ENCODE assay signal across 8 mouse cellular contexts in the genomic region with DNA sequence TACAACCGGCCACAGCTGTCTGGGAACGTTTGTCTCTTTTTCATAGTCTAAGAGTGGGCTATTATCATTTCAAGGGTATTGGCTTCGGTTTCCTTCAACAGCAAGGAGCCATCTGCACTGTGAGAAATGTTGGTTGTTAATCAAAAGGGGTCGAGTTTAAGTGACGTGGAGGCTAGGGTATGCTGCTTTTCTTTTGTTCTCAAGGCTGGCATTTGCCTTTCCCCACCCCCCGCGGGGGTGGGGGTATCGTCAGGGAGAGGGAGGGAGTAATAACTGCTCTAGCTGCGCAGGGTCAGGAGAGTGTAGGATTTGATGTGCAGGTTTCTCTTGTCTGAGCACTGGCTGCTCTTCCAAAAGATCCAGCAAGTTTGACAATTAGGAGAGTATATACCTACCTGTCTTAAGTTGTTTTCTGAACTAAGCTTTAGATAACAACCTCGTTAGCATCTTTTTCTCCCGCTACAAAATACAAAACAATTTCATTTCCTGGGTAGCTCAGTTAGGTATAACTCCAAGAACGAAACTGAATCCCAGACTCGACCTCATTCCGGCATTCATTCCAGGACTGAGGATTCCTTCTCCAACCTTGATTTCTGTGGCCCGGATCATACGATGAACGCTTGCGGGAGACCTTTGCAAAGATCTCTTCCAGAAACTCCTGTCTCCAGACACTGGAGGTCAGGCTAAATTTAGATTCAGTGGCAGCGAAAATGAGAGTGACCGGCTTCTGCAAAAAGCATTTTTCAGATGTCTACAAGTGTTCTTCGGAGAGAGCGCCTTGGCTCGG. TPM values are rescaled to one million over a fixed set of nuclear protein-coding genes. Genes with fewer than 3 reads are reported as not detected.
A peak's percentile ranks its signal among the peaks of the same experiment; 100 is the strongest.
DNase-seq lines count a peak whose midpoint lies in the region; ATAC-seq lines count a peak whose summit lies in the region.

No protein-coding gene starts in this region.

- H3K4me3 ChIP-seq in heart, embryonic 12.5 days = peak overlapping the region; percentile 78
- peak overlapping the region; percentile 71 for H3K4me3 ChIP-seq in midbrain, embryonic 13.5 days (replicated peaks)

- no peak for DNase-seq in heart, adult 8-10 months (ENCODE audit: low spot score)
- peak; percentile 92 for DNase-seq in Muller cell, postnatal 12 days (ENCODE audit: inconsistent ontology term)
- peak; percentile 51 to 54 for DNase-seq in cerebellum, postnatal 14 days
- peak; percentile 13 to 17 for DNase-seq in frontal cortex, postnatal 36 days (ENCODE audit: low spot score in 2 of 2)
- DNase-seq in layer of hippocampus, postnatal 10 days (ENCODE audit: low spot score in 2 of 2) = peak; percentile 34 to 37
- DNase-seq in testis, postnatal 14 days (ENCODE audit: low spot score) = peak; percentile 26

- peaks cover 13% of the 10 kb centered on the region for H3K4me1 ChIP-seq in heart, embryonic 12.5 days (replicated peaks)
- H3K4me1 ChIP-seq in midbrain, embryonic 13.5 days (replicated peaks) = peaks cover 19% of the 10 kb centered on the region

- no peaks in the 10 kb centered on the region for H3K36me3 ChIP-seq in heart, embryonic 12.5 days
- H3K36me3 ChIP-seq in midbrain, embryonic 13.5 days = no peaks in the 10 kb centered on the region

- peak overlapping the region; percentile 70 for H3K4me2 ChIP-seq in heart, embryonic 12.5 days
- peak overlapping the region; percentile 72 for H3K4me2 ChIP-seq in midbrain, embryonic 13.5 days (replicated peaks)

- WGBS in heart, embryonic 12.5 days = under 1% methylated on average over 23 of the region's 23 CpGs
- under 1% methylated on average over 23 of the region's 23 CpGs for WGBS in midbrain, embryonic 13.5 days

- H3K9me3 ChIP-seq in heart, embryonic 12.5 days (replicated peaks) = no peaks in the 10 kb centered on the region
- H3K9me3 ChIP-seq in midbrain, embryonic 13.5 days = no peaks in the 10 kb centered on the region

- H3K9ac ChIP-seq in heart, embryonic 12.5 days = peak overlapping the region; percentile 76
- peak overlapping the region; percentile 70 for H3K9ac ChIP-seq in midbrain, embryonic 13.5 days (replicated peaks)

- peak; percentile 39; the same call in 1 of the 2 replicates for ATAC-seq in heart, embryonic 12.5 days (ENCODE audit: insufficient number of reproducible peaks, low FRiP score)
- ATAC-seq in midbrain, embryonic 13.5 days = peak; percentile 41

- H3K27me3 ChIP-seq in heart, embryonic 12.5 days (replicated peaks) = no peaks in the 10 kb centered on the region
- H3K27me3 ChIP-seq in midbrain, embryonic 13.5 days = no peaks in the 10 kb centered on the region

- peak overlapping the region; percentile 89 for H3K27ac ChIP-seq in heart, embryonic 12.5 days (ENCODE audit: poor library complexity, severe bottlenecking)
- H3K27ac ChIP-seq in midbrain, embryonic 13.5 days = peak overlapping the region; percentile 94

RNA-seq across cellular contexts. Expression of a gene that starts 0.7 kb away (rescaled TPM):
- polyA plus RNA-seq in heart, embryonic 12.5 days (2016; fragmentation: Nextera tagmentation; extraction: Ambion mirVana) = 37.7 and 40.1 TPM in 2 replicates
- 100 to 1,000 TPM; 207 to 255 (median 235) TPM for total RNA-seq in heart, adult 8-10 months (2022)
- total RNA-seq in layer of hippocampus, postnatal 10 days (2021) = 10 to 100 TPM; 27.9 to 29.5 TPM
- 29.4 and 31.6 TPM in 2 replicates for polyA plus RNA-seq in midbrain, embryonic 13.5 days (2015; fragmentation: Nextera tagmentation; extraction: Ambion mirVana)

RNA-seq across cellular contexts. Expression of a gene that starts 31.5 kb away (rescaled TPM):
- polyA plus RNA-seq in heart, embryonic 12.5 days (2016; fragmentation: Nextera tagmentation; extraction: Ambion mirVana) = 45.3 and 46.4 TPM in 2 replicates
- 10 to 100 TPM; 18.3 to 25.8 (median 22.7) TPM for total RNA-seq in heart, adult 8-10 months (2022)
- total RNA-seq in layer of hippocampus, postnatal 10 days (2021) = 10 to 100 TPM; 24.3 to 25.3 TPM
- polyA plus RNA-seq in midbrain, embryonic 13.5 days (2015; fragmentation: Nextera tagmentation; extraction: Ambion mirVana) = 18.5 and 20.3 TPM in 2 replicates

RNA-seq across cellular contexts. Expression of a gene that starts 45.3 kb away (rescaled TPM):
- polyA plus RNA-seq in heart, embryonic 12.5 days (2016; fragmentation: Nextera tagmentation; extraction: Ambion mirVana) = 30.1 and 30.2 TPM in 2 replicates
- 1 to 10 TPM; 6.2 to 7.7 (median 7.2) TPM for total RNA-seq in heart, adult 8-10 months (2022)
- total RNA-seq in layer of hippocampus, postnatal 10 days (2021) = 10 to 100 TPM; 10.1 TPM
- polyA plus RNA-seq in midbrain, embryonic 13.5 days (2015; fragmentation: Nextera tagmentation; extraction: Ambion mirVana) = 58.4 and 62.6 TPM in 2 replicates

Comparison
In these comparisons a context has a peak if more than half of its experiments do, and no peak if none do; other contexts are left out.
1. RNA of a gene that starts 0.7 kb away (total RNA-seq): 207 to 255 TPM in heart, adult 8-10 months; 27.9 to 29.5 TPM in layer of hippocampus, postnatal 10 days; every median in the first group is over 4 times any median in the second.